Mouse (Mus musculus) cerebellum, adult 2 months (tissue): ENCODE results near the gene Ksr1. TPM values are rescaled to one million over a fixed set of nuclear protein-coding genes. Genes with fewer than 3 reads are reported as not detected.

Source experiments
- DNase-seq, 2 experiments: peaks; one replicate each; pipeline ENCODE4 v3.0.0; 2021
- H3K27ac ChIP-seq: fragments of 200-500 bp; 2 replicates; pipeline ENCODE4 v1.5.1; 2012; ENCODE audit warnings: low read length, control low read depth, inconsistent platforms; ENCODE audit not compliant: insufficient read depth
- H3K27me3 ChIP-seq: fragments of 200-500 bp; 2 replicates; pipeline ENCODE4 v1.6.1; 2012; ENCODE audit warnings: inconsistent platforms, mild to moderate bottlenecking, low read length, moderate library complexity; ENCODE audit not compliant: control insufficient read depth, insufficient read depth
- H3K4me1 ChIP-seq: fragments of 200-500 bp; 2 replicates; pipeline ENCODE4 v1.6.1; 2011; ENCODE audit warnings: low read length; ENCODE audit not compliant: control insufficient read depth, insufficient read depth
- H3K4me3 ChIP-seq: fragments of 200-500 bp; replicated peaks from 2 replicates; pipeline ENCODE3; 2011; ENCODE audit warnings: mild to moderate bottlenecking, low read depth, low read length, control low read depth; ENCODE audit not compliant: insufficient read depth
- CTCF ChIP-seq: fragments of 200-500 bp; IDR thresholded peaks from 2 replicates; pipeline ENCODE4 v1.5.1; 2011; ENCODE audit warnings: low read depth, mild to moderate bottlenecking, control low read depth, low read length, moderate library complexity, borderline replicate concordance; ENCODE audit not compliant: insufficient read depth
- POLR2A ChIP-seq: fragments of 200-500 bp; IDR thresholded peaks from 2 replicates; pipeline ENCODE4 v1.6.1; 2011; ENCODE audit warnings: low read length, control low read depth, borderline replicate concordance; ENCODE audit not compliant: insufficient read depth
- WGBS: fragments of 180-500 bp; shearing (Covaris S2); methylation state at CpG from one replicate; pipeline ENCODE4 v1.1.7; 2018; 5-methylcytosine and 5-hydroxymethylcytosine counted together
- polyA plus RNA-seq: library from polyadenylated mRNA; depleted of rRNA; stranded (reverse); fragments of >200 nt; gene quantifications from 2 replicates; pipeline ENCODE4 v1.2.3, GENCODE M21; 2012

Ksr1 gene
- polyA plus RNA-seq, 1 experiment = 23.2 TPM

DNA sequence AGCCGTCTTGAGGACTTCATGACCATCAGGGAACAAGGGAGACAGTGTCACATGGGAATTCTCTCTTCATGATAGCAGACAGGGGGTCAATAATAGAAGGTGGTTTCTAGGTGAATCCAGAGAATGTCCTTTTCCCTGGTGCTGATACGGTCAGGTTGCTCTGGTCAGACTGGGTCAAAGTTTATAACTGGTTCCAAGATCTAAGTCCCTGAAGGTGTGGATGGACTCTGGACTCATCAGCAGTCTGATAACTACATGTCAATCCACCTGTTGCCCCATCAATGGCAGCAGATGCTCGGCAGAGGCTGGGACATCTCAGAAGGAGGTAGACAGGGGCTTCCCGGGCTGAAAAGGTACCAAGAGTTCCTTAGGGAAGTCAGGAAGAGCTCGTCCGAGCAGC lies 37.2 kb upstream of the Ksr1 start:
- H3K4me1 ChIP-seq = peaks cover 5% of the 10 kb centered on the region
- H3K27me3 ChIP-seq = no peaks in the 10 kb centered on the region
- no peak overlapping the region for H3K27ac ChIP-seq
- DNase-seq = no peak
- H3K4me3 ChIP-seq = no peak overlapping the region
- 86% methylated on average over 6 of the region's 6 CpGs for WGBS
- TF ChIP-seq POLR2A (no peak), CTCF (no peak)

DNA sequence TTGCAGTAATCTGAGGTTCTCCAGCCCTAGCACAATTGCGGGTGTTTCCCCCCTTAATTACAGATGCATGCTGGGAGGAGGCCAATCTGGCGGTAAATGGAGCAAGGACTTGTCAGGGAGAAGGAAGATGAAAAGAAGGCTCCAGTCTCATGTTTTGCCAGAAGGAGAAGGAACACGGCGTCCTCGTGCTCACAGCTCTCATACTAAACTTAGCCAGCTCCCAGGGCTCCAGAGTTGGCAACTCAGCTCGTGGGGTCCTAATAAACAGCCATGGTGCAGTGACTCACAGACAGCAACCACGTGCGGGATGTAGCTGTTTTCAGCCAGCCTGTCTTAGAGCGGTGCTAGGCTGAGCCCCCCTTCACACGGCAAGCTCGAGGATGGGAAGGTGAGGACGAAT lies 36.7 kb upstream of the Ksr1 start:
- DNase-seq = no peak
- no peak for TF ChIP-seq POLR2A
- no peak for TF ChIP-seq CTCF
- no peak overlapping the region for H3K4me3 ChIP-seq
- H3K27me3 ChIP-seq = no peaks in the 10 kb centered on the region
- peaks cover 5% of the 10 kb centered on the region; the same call in 1 of the 2 replicates for H3K4me1 ChIP-seq
- 56% methylated on average over 12 of the region's 12 CpGs for WGBS
- no peak overlapping the region for H3K27ac ChIP-seq

DNA sequence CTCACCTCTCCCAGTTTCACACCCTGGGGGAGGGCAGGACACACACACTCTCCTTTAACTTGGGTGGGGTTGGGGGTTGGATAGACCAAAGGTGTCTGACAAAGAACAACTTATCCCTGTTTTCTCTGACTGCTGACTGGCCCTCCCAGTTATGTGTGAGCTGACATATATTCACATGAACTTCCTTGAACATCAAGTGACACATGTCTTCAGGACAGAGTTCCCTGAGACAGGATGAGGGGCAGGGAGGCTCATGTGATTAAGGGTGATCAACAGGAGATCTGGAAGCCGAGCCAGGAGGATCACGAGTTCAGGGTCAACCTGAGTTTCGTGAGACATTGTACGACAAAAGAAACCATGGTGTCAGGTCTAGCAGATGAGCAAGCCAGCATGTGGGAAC lies 35.7 kb upstream of the Ksr1 start:
- Histone ChIP-seq H3K4me1 (peaks cover 5% of the 10 kb centered on the region; the same call in 1 of the 2 replicates), H3K27ac (no peak overlapping the region), H3K4me3 (no peak overlapping the region), H3K27me3 (no peaks in the 10 kb centered on the region)
- DNase-seq = no peak
- 93% methylated on average over 4 of the region's 4 CpGs for WGBS
- TF ChIP-seq POLR2A (no peak), CTCF (no peak)

DNA sequence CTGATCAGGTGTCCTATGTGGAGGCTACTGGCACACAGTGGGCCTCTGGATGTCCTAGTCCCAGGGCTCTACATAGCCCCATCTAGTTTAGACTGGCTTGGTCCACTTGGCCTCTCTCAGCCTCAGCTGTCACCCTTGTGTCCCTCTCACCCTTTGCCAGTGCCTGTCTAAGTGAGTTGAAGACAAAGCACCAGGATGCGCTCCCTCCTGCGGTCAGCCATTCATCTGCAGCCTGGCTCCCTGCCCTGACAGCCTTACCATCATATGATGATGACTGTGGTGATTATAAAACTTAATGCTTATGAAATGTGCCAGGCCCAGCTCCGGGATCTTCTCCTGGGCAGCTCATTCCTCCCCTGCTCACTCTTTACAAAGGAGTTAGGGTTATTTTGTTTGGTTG lies 30.5 kb upstream of the Ksr1 start:
- no peaks in the 10 kb centered on the region for H3K4me1 ChIP-seq
- no peak for DNase-seq
- WGBS = 38% methylated on average over 3 of the region's 3 CpGs
- TF ChIP-seq POLR2A = no peak
- H3K4me3 ChIP-seq = no peak overlapping the region
- H3K27me3 ChIP-seq = no peaks in the 10 kb centered on the region; the same call in 1 of the 2 replicates
- H3K27ac ChIP-seq = no peak overlapping the region

DNA sequence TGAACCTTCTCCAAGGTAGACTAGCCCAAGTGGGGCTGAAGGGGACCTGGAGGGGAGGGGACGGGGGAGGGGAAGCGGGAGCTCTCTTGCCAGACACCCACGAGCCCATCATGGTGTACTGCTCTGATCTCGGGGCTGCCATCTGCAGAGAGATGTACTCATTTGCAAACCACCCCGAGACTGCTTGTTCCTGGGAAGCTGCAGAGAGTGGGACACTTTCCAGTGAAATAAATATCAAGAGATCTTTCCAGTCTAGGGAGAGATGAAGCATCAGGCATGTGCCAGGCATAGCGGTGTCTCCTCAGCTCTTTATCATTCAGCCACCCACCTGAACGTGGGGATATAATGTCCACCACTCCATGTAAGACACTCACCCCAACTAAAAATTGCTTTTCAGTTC lies 25.8 kb upstream of the Ksr1 start:
- no peaks in the 10 kb centered on the region for H3K4me1 ChIP-seq
- H3K4me3 ChIP-seq = no peak overlapping the region
- TF ChIP-seq CTCF (no peak), POLR2A (no peak)
- DNase-seq = no peak
- H3K27me3 ChIP-seq = no peaks in the 10 kb centered on the region; the same call in 1 of the 2 replicates
- no peak overlapping the region for H3K27ac ChIP-seq
- WGBS = 66% methylated on average over 7 of the region's 7 CpGs

DNA sequence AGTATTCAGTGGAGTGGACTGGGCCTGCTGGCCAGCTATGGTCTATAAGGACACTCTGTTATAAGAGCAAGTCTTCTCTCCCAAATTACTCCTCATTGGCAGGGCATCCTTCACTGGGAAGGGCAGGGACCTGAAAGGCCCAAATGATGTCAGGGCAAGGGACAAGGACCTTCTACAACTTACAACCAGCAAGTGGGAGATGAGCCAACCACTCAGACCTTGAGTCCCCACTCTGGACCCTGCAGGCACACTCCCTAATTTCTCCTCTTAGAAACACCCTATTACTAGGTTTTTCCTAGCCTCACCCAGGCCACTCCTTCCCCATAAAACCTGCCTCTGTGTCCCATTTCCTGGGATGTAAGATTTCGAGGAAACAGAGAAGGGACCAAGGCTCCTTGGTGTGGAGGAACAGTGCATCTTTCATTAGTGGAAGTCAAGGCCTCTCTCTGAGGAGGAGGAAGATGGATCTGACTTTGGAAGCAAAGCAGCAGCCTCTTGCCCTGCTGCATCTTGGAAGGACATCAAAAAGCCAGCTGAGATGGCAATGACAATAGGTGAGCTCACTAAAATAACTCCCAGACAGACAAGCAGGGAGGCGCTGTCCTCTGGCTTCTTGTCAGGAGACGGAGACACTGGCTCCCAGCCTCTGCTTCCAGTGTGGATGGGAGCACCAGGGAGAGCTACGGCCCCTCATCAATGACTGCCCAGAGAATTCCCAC lies 20.5 kb upstream of the Ksr1 start:
- H3K4me3 ChIP-seq = no peak overlapping the region
- no peaks in the 10 kb centered on the region for H3K4me1 ChIP-seq
- H3K27ac ChIP-seq = no peak overlapping the region
- peak in 1 of 2 experiments; percentile 25 for DNase-seq
- TF ChIP-seq CTCF = no peak
- no peak for TF ChIP-seq POLR2A
- WGBS = 44% methylated on average over 4 of the region's 4 CpGs
- no peaks in the 10 kb centered on the region for H3K27me3 ChIP-seq

DNA sequence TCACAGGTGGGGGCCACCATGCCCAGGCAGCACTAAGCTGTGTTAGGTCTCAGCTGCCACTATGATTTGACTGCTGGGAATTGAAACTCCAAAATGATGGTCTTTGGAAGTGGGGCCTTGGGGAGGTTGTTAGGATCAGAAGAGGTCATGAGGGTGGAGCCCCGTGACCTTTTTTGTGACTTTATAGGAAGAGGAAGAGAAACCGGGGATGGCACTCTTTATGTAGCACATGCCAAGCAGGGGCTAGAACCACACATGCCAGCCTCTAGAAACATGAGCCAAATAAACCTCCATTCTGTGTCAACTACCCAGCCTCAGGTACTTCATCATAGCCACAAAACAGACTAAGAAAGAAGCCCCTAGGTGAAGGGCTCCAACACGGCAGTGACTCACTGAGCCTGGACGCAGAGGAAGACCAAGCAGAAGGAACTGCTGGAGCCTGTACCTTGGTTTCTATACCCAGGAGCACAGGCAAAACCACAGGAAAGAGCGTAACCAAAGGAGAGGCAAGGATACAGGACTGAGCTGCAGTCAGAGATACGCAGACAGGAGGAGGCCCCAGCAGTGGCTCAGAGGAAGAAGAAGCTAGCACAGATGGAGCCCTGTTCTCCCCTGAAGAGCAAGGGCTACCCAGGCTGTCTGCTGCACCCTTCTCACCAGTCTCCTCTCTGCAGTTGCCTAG lies 15.0 kb upstream of the Ksr1 start:
- WGBS = 90% methylated on average over 6 of the region's 6 CpGs
- H3K27ac ChIP-seq = no peak overlapping the region
- no peaks in the 10 kb centered on the region for H3K27me3 ChIP-seq
- H3K4me3 ChIP-seq = no peak overlapping the region
- DNase-seq = no peak
- no peaks in the 10 kb centered on the region for H3K4me1 ChIP-seq
- no peak for TF ChIP-seq POLR2A
- TF ChIP-seq CTCF = no peak

DNA sequence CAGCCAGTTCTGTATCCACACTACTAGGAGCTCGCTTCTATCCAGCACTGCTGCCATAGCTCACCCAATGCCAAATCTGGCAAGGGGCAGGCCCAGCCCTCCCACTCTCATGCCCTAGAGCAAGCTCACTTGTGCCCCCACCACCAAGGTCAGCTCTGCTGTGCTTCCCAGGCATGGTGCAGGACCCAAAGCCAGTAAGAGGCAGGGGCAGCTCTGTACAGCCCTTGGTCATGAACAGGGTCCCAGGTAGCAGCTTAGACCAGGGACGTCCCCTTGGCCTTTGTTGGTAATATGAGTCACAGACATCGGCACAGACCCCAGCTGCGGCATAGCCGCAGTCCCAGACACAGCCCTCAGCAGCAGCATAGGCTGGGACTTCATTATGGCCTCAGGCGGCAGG lies 13.9 kb upstream of the Ksr1 start:
- H3K4me1 ChIP-seq = no peaks in the 10 kb centered on the region
- no peak for DNase-seq
- H3K4me3 ChIP-seq = no peak overlapping the region
- H3K27ac ChIP-seq = no peak overlapping the region
- WGBS = 81% methylated on average over 6 of the region's 6 CpGs
- H3K27me3 ChIP-seq = no peaks in the 10 kb centered on the region
- TF ChIP-seq POLR2A = no peak
- no peak for TF ChIP-seq CTCF
